Mouse (Mus musculus) testis, adult 2 months (tissue): ENCODE measurements around the gene Tsc2. TPM values are rescaled to one million over a fixed set of nuclear protein-coding genes. Genes with fewer than 3 reads are reported as not detected.

Source experiments
- H3K27ac ChIP-seq: fragments of 200-500 bp; 2 replicates; pipeline ENCODE4 v1.5.1; 2012; ENCODE audit warnings: low read depth, low read length; ENCODE audit not compliant: control insufficient read depth, insufficient read depth
- H3K27me3 ChIP-seq: fragments of 200-500 bp; 2 replicates; pipeline ENCODE4 v1.6.1; 2012; ENCODE audit warnings: mild to moderate bottlenecking, low read length, moderate library complexity; ENCODE audit not compliant: control insufficient read depth, insufficient read depth
- H3K36me3 ChIP-seq: fragments of 200-500 bp; 2 replicates; pipeline ENCODE4 v1.6.1; 2012; ENCODE audit warnings: mild to moderate bottlenecking, low read length; ENCODE audit not compliant: control insufficient read depth, insufficient read depth
- H3K4me1 ChIP-seq: fragments of 200-500 bp; 2 replicates; pipeline ENCODE4 v1.6.1; 2012; ENCODE audit warnings: low read length; ENCODE audit not compliant: control insufficient read depth, insufficient read depth
- H3K4me3 ChIP-seq: fragments of 200-500 bp; 2 replicates; pipeline ENCODE4 v1.5.1; 2012; ENCODE audit warnings: low read depth, mild to moderate bottlenecking, low read length, moderate library complexity, mixed read lengths; ENCODE audit not compliant: control insufficient read depth
- CTCF ChIP-seq: fragments of 200-500 bp; IDR thresholded peaks from 2 replicates; pipeline ENCODE4 v1.5.1; 2012; ENCODE audit warnings: low read depth, mild to moderate bottlenecking, inconsistent platforms, low read length, moderate library complexity; ENCODE audit not compliant: control insufficient read depth, insufficient read depth, insufficient replicate concordance
- POLR2A ChIP-seq: fragments of 200-500 bp; IDR thresholded peaks from 2 replicates; pipeline ENCODE4 v1.6.1; 2012; ENCODE audit warnings: low read depth, mild to moderate bottlenecking, inconsistent platforms, low read length, moderate library complexity; ENCODE audit not compliant: control insufficient read depth
- polyA plus RNA-seq: library from polyadenylated mRNA; depleted of rRNA; stranded (reverse); fragments of >200 nt; gene quantifications from 2 replicates; pipeline ENCODE4 v1.2.3, GENCODE M21; 2012

Tsc2 gene
- polyA plus RNA-seq, 1 experiment: 41.6 TPM

GRCm38 (mm10) chr17:24580287-24580686, 52.1 kb downstream of the Tsc2 start:
- TF ChIP-seq CTCF: no peak
- no peak for TF ChIP-seq POLR2A
- Histone ChIP-seq H3K36me3 (no peaks in the 10 kb centered on the region; the same call in none of the 2 replicates), H3K27ac (no peak overlapping the region), H3K27me3 (no peaks in the 10 kb centered on the region), H3K4me3 (no peak overlapping the region), H3K4me1 (no peaks in the 10 kb centered on the region)

- no peaks in the 10 kb centered on the region for H3K4me1 ChIP-seq
- no peak overlapping the region for H3K4me3 ChIP-seq
- no peaks in the 10 kb centered on the region for H3K27me3 ChIP-seq
- H3K27ac ChIP-seq: no peak overlapping the region
- no peak for TF ChIP-seq POLR2A
- TF ChIP-seq CTCF: no peak
- no peaks in the 10 kb centered on the region; the same call in none of the 2 replicates for H3K36me3 ChIP-seq
Measured at GRCm38 (mm10) chr17:24579532-24579931, 52.9 kb downstream of the Tsc2 start.

GRCm38 (mm10) chr17:24573811-24574210, 58.6 kb downstream of the Tsc2 start:
- Histone ChIP-seq H3K27ac (no peak overlapping the region), H3K27me3 (no peaks in the 10 kb centered on the region), H3K36me3 (peaks cover 2% of the 10 kb centered on the region), H3K4me3 (no peak overlapping the region), H3K4me1 (no peaks in the 10 kb centered on the region)
- TF ChIP-seq CTCF (no peak), POLR2A (no peak)

GRCm38 (mm10) chr17:24572651-24573245, 59.7 kb downstream of the Tsc2 start:
- H3K27ac ChIP-seq: no peak overlapping the region
- no peak for TF ChIP-seq POLR2A
- TF ChIP-seq CTCF: no peak
- H3K27me3 ChIP-seq: no peaks in the 10 kb centered on the region
- peaks cover 2% of the 10 kb centered on the region; the same call in 1 of the 2 replicates for H3K36me3 ChIP-seq
- no peak overlapping the region for H3K4me3 ChIP-seq
- H3K4me1 ChIP-seq: no peaks in the 10 kb centered on the region

GRCm38 (mm10) chr17:24569837-24570236, 62.6 kb downstream of the Tsc2 start:
- no peaks in the 10 kb centered on the region for H3K27me3 ChIP-seq
- no peaks in the 10 kb centered on the region for H3K4me1 ChIP-seq
- H3K4me3 ChIP-seq: no peak overlapping the region
- TF ChIP-seq POLR2A (no peak), CTCF (no peak)
- H3K36me3 ChIP-seq: peaks cover 2% of the 10 kb centered on the region; the same call in 1 of the 2 replicates
- no peak overlapping the region for H3K27ac ChIP-seq

GRCm38 (mm10) chr17:24567034-24567779, 65.2 kb downstream of the Tsc2 start:
- no peaks in the 10 kb centered on the region for H3K4me1 ChIP-seq
- no peak overlapping the region for H3K4me3 ChIP-seq
- H3K27ac ChIP-seq: no peak overlapping the region
- H3K36me3 ChIP-seq: peaks cover 2% of the 10 kb centered on the region; the same call in 1 of the 2 replicates
- H3K27me3 ChIP-seq: no peaks in the 10 kb centered on the region
- TF ChIP-seq CTCF: no peak
- no peak for TF ChIP-seq POLR2A

GRCm38 (mm10) chr17:24565792-24566191, 66.6 kb downstream of the Tsc2 start:
- TF ChIP-seq CTCF (no peak), POLR2A (no peak)
- H3K27ac ChIP-seq: no peak overlapping the region
- H3K36me3 ChIP-seq: peaks cover 2% of the 10 kb centered on the region; the same call in 1 of the 2 replicates
- H3K27me3 ChIP-seq: no peaks in the 10 kb centered on the region
- no peak overlapping the region for H3K4me3 ChIP-seq
- no peaks in the 10 kb centered on the region for H3K4me1 ChIP-seq
